Mouse (Mus musculus): ENCODE results near the gene Mfng. TPM values are rescaled to one million over a fixed set of nuclear protein-coding genes. Genes with fewer than 3 reads are reported as not detected.

Mfng gene
- polyA plus RNA-seq, 1 experiment: not detected

DNA sequence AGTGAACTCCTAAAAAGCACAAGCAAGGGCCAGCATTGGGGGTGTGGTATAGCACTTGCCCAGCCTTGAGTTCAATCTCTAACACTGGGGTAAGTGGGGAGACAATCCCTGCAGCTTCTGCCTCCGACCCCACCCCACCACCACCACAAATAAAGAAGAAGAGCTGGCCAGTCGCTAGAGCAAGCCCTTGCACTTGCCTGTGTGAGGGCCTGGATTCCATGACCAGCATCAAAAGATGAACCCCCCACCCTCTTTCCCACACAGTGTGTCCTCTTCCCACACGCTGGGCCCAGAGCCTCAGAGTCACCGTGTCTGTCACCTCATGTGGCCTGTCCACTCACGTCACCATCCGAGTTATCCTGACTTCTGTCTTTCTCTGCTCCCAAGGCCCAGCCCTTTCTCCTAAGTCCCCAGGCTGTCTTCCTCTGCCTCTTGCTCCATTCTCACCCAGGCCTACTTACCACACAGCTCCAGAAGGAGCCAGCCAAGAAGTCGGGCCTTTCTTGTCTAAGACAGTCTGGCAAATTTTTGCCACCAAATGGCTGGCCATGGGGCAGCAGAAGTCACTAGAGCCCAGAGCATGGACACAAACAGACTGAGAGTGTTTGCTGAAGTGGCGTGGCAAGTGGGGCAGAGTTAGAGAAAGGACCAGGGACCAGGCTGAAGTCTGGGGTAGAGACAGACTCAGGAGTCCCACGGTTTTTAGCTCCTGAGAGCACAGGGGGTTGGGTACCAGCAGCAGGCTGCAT, 2.9 kb downstream of the Mfng start:
- TF ChIP-seq CTCF (IDR thresholded peaks at IDR 0.05; ENCODE audit: borderline replicate concordance, insufficient read depth, low read length) (no peak), POLR2A (IDR thresholded peaks at IDR 0.05; ENCODE audit: low read depth, low read length) (no peak)
- H3K4me3 ChIP-seq (ENCODE audit: insufficient read depth, low read length): no peak overlapping the region
- H3K27ac ChIP-seq (ENCODE audit: insufficient read depth, low read length): no peak overlapping the region
- H3K4me1 ChIP-seq (ENCODE audit: control insufficient read depth, insufficient read depth, low read length): no peaks in the 10 kb centered on the region

DNA sequence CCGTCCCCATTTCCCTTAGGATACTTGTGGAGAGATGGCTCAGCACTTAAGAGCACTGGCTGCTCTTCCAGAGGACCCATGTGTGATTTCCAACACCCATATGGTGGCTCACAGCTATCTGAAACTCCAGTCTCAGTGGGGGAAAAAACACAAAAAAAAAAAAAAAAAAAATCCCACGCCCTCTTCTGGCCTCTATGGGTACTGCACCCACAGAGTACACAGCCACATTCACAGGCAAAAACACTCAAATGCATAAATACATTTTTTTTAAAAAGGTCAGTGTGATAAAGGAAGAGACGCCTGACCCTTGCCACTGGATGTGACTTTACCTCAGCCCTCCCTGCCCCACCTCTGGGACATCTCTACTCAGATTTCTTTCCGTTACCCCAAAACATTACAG, 4.2 kb downstream of the Mfng start:
- TF ChIP-seq CTCF (IDR thresholded peaks at IDR 0.05; ENCODE audit: borderline replicate concordance, insufficient read depth, low read length) (no peak), POLR2A (IDR thresholded peaks at IDR 0.05; ENCODE audit: low read depth, low read length) (no peak)
- Histone ChIP-seq H3K27ac (ENCODE audit: insufficient read depth, low read length) (no peak overlapping the region), H3K4me3 (ENCODE audit: insufficient read depth, low read length) (no peak overlapping the region), H3K4me1 (ENCODE audit: control insufficient read depth, insufficient read depth, low read length) (no peaks in the 10 kb centered on the region)

DNA sequence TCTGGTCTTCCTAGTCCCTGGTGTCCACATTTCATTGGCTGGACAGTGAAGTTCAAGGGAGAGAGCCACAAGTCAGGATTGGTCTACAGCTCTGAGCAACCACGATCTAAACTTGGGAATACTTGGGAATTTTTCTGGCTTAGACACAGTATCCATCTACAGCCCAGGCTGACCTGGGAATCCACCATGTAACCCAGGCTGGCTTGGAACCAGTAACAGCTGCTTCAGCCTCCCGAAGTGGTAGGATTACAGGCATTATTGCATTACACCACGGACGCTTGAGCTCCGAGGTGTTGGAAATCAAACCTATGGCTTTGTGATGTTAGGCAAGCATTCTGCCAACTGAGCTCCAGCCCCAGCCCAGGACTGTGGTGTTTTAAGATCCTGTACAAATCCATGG, 9.6 kb downstream of the Mfng start:
- Histone ChIP-seq H3K4me1 (ENCODE audit: control insufficient read depth, insufficient read depth, low read length) (no peaks in the 10 kb centered on the region), H3K4me3 (ENCODE audit: insufficient read depth, low read length) (no peak overlapping the region), H3K27ac (ENCODE audit: insufficient read depth, low read length) (no peak overlapping the region)
- TF ChIP-seq POLR2A (IDR thresholded peaks at IDR 0.05; ENCODE audit: low read depth, low read length): no peak
- TF ChIP-seq CTCF (IDR thresholded peaks at IDR 0.05; ENCODE audit: borderline replicate concordance, insufficient read depth, low read length): no peak

DNA sequence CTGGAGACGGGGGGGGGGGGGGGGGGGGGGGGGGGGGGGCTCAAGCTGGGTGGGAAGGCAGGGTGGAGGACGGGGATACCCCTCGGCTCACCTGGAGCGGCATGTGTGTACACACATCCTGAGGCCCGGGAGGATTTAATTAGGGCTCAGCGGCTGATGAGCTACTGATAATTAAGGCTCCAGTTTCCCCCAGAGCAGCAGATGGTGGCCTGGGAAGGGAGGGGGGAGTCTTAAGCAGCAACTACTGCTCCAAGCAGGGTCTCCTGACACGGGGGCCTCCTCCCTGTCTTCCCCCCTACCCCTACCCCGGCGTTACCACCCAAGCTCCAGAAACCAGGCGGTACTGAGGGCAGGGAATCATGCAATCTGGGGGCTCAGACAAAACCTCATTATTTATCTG, 10.1 kb downstream of the Mfng start:
- no peaks in the 10 kb centered on the region for H3K4me1 ChIP-seq (ENCODE audit: control insufficient read depth, insufficient read depth, low read length)
- no peak overlapping the region for H3K4me3 ChIP-seq (ENCODE audit: insufficient read depth, low read length)
- no peak overlapping the region for H3K27ac ChIP-seq (ENCODE audit: insufficient read depth, low read length)
- TF ChIP-seq POLR2A (IDR thresholded peaks at IDR 0.05; ENCODE audit: low read depth, low read length): no peak

DNA sequence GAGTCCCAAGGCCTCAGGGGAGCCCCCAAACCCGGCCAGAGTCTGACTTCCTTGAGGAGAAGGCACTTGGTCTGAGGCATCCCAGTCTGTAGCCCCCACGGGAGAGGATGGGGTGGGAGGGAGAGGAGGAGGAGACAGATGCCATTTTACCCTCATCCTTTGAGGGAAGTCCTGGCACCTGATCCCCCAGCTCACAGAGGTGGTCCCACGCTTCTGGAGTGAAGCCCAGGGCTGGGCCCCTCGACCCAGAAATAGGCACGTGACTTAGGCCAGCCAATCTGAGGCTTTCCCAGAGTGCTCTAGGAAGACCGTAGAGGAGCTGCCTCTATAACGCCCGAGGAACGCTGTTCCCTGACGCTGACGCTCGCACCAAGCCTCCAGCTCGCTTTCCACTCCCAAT, 12.2 kb downstream of the Mfng start:
- TF ChIP-seq CTCF (IDR thresholded peaks at IDR 0.05; ENCODE audit: borderline replicate concordance, insufficient read depth, low read length) (no peak), POLR2A (IDR thresholded peaks at IDR 0.05; ENCODE audit: low read depth, low read length) (no peak)
- no peak overlapping the region for H3K4me3 ChIP-seq (ENCODE audit: insufficient read depth, low read length)

DNA sequence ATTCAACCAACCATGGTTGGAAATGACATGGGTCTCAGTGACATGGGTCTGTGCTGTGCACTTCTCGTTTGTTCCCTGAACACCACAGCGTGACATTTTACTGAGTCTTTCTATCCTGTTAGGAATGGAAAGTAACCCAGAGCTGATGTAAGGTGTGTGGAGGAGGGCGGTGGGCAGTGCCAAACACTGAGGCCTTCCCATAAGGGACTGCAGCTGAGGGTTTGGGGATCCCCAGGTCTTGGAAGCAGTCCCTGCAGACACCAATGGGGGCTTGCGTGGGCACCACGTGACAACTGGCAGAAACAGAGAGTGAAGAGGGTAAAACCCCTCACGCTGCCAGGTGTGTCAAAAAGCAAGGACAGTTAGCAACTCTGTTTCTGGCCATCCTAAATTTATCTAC, 15.1 kb downstream of the Mfng start:
- Histone ChIP-seq H3K4me3 (ENCODE audit: insufficient read depth, low read length) (no peak overlapping the region), H3K27ac (ENCODE audit: insufficient read depth, low read length) (no peak overlapping the region), H3K4me1 (ENCODE audit: control insufficient read depth, insufficient read depth, low read length) (0 out of 2 replicates have a peak, but pooled peaks cover 2% of the 10 kb centered on the region)
- TF ChIP-seq CTCF (IDR thresholded peaks at IDR 0.05; ENCODE audit: borderline replicate concordance, insufficient read depth, low read length): no peak
- TF ChIP-seq POLR2A (IDR thresholded peaks at IDR 0.05; ENCODE audit: low read depth, low read length): no peak

More for the DNA sequence above, 12.2 kb downstream of the Mfng start:
- Histone ChIP-seq H3K27ac (ENCODE audit: insufficient read depth, low read length) (no peak overlapping the region), H3K4me1 (ENCODE audit: control insufficient read depth, insufficient read depth, low read length) (no peaks in the 10 kb centered on the region)

DNA sequence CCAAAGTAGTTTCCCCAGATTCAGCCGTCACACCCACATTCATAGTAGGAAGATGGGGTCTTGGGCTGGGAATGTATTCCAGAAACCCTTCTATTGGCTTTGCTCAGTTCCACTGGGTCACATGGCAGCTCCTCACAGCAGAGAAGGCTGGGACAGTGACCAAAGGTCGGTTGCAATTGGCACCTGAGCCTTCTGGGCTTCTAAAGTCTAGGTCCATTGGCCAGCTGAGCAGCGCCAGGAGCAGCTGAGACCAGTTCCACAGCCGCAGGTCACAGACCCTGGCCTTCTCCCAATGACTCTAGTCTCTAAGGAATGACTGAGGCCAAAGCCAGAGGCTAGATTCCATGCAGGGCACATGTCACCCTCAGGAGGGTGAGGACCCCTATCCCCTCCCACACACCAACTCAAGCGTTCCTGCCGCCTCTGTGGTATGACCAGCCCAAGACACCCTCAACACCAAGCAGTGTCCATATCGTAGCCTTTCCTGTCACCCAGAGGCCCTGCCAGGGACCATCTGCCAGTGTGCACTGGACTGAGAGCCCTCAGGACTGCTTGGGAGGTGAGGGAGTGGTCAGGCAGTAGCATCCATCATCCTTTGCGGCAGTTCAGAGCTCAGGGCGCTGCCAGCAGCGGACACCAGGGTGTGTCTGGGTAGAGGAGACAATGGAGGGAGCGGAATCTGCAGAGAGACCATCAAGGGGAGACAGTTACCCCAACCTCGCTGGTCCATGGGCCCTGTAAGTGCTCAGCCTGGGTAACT, 17.1 kb downstream of the Mfng start:
- Histone ChIP-seq H3K27ac (ENCODE audit: insufficient read depth, low read length) (no peak overlapping the region), H3K4me1 (ENCODE audit: control insufficient read depth, insufficient read depth, low read length) (0 out of 2 replicates have a peak, but pooled peaks cover 2% of the 10 kb centered on the region), H3K4me3 (ENCODE audit: insufficient read depth, low read length) (no peak overlapping the region)
- TF ChIP-seq CTCF (IDR thresholded peaks at IDR 0.05; ENCODE audit: borderline replicate concordance, insufficient read depth, low read length) (no peak), POLR2A (IDR thresholded peaks at IDR 0.05; ENCODE audit: low read depth, low read length) (no peak)

DNA sequence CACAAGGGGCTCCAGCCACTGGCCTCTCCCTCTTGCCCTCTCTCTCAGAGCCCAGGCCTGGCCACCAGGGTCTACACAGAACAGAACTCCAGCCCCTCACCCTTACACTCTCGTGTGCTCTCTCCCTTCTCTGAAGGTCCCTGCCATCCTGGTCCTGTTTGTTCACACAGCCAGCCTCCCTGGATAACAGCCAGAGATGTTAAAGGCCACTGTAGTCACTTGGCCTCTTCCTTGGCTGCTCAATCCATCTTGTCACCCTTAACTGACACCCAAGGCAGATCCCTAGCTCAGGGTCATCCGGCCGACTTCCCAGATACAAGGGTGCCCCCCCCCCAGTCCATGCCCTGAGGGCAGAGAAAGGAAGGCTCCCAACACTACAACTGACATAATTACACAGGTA, 18.0 kb downstream of the Mfng start:
- TF ChIP-seq POLR2A (IDR thresholded peaks at IDR 0.05; ENCODE audit: low read depth, low read length): no peak
- no peak for TF ChIP-seq CTCF (IDR thresholded peaks at IDR 0.05; ENCODE audit: borderline replicate concordance, insufficient read depth, low read length)
- Histone ChIP-seq H3K4me3 (ENCODE audit: insufficient read depth, low read length) (no peak overlapping the region), H3K4me1 (ENCODE audit: control insufficient read depth, insufficient read depth, low read length) (0 out of 2 replicates have a peak, but pooled peaks cover 2% of the 10 kb centered on the region), H3K27ac (ENCODE audit: insufficient read depth, low read length) (no peak overlapping the region)

DNA sequence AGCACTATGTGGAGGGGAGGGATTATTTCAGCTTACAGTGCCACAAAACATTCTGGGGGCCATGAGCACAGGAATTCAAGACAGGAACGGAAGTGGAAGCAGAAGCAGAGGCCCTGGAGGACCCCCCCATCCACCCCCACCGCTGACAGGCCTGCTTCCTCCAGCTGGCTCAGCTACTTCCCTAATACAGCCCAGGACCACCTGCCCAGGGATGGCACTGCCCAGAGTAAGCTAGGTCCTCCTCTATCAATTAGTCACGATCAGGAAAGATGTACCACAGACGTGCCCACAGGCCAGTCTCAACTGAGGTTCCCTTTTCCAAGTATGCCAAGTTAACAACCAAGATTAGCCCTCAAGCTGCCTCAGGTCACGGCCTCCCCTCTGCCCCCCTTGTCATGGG, 19.1 kb downstream of the Mfng start:
- TF ChIP-seq CTCF (IDR thresholded peaks at IDR 0.05; ENCODE audit: borderline replicate concordance, insufficient read depth, low read length): no peak
- TF ChIP-seq POLR2A (IDR thresholded peaks at IDR 0.05; ENCODE audit: low read depth, low read length): no peak
- 0 out of 2 replicates have a peak, but pooled peaks cover 2% of the 10 kb centered on the region for H3K4me1 ChIP-seq (ENCODE audit: control insufficient read depth, insufficient read depth, low read length)
- no peak overlapping the region for H3K4me3 ChIP-seq (ENCODE audit: insufficient read depth, low read length)
- no peak overlapping the region for H3K27ac ChIP-seq (ENCODE audit: insufficient read depth, low read length)

DNA sequence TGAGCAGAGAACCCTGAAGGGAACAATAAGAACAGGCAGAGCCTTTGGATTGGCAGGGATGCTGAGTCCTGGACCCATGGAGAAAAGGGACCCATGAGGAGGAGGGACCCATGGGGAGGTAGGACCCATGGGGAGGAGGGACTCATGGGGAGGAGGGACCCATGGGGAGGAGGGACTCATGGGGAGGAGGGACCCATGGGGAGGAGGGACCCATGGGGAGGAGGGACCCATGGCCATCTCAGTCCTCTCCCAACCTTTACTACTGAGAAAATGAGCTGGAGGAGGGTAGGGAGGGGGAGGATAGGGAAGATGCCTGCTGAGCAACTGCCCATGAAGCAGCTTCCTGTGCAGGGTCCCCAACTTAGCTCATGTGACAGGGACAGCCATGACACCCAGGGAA, 20.3 kb downstream of the Mfng start:
- Histone ChIP-seq H3K4me1 (ENCODE audit: control insufficient read depth, insufficient read depth, low read length) (0 out of 2 replicates have a peak, but pooled peaks cover 2% of the 10 kb centered on the region), H3K27ac (ENCODE audit: insufficient read depth, low read length) (no peak overlapping the region), H3K4me3 (ENCODE audit: insufficient read depth, low read length) (no peak overlapping the region)
- TF ChIP-seq POLR2A (IDR thresholded peaks at IDR 0.05; ENCODE audit: low read depth, low read length): no peak
- no peak for TF ChIP-seq CTCF (IDR thresholded peaks at IDR 0.05; ENCODE audit: borderline replicate concordance, insufficient read depth, low read length)
